ENCODE assay signal across 9 mouse cellular contexts in the genomic region with DNA sequence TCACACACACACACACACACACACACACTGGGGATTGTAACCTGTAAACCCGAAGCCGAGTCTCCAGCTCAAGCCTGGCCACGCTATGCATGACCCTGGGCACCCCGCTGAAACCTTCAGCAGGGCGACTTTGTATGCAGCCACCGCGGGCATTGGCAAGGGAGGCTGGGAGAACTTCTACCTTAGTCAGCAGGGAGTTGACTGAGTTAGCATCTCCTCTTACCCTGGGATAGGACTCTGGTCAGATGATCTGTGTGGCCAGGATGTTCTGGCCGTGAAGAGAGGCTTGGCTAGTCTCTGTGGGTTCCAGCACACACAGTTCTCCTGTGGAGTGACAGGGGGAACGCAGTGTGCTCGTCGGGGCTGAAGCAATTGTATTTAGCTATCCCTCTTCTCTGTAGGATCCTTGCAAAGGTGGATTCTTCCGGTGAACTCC. TPM values are rescaled to one million over a fixed set of nuclear protein-coding genes. Genes with fewer than 3 reads are reported as not detected.
DNase-seq lines count a peak whose midpoint lies in the region; ATAC-seq and TF ChIP-seq lines count a peak whose summit lies in the region.
"Had no signal": no experiment of that assay in that cellular context is flagged by ENCODE, and none has a peak within 500 bp of the region (broad histone marks: within the 10 kb centered on the region; RNA-seq: fewer than 3 reads in every experiment).

No protein-coding gene starts in this region.

- peak; percentile 32 for ATAC-seq in intestine, embryonic 15.5 days
- ATAC-seq in liver, embryonic 13.5 days (ENCODE audit: low read depth): peak; percentile 80
- peak; percentile 45; the same call in 1 of the 2 replicates for ATAC-seq in neural tube, embryonic 12.5 days (ENCODE audit: low FRiP score, low read depth)
- ATAC-seq: Patski had no signal

- no peaks in the 10 kb centered on the region for H3K9me3 ChIP-seq in intestine, embryonic 15.5 days
- no peaks in the 10 kb centered on the region for H3K9me3 ChIP-seq in liver, embryonic 13.5 days (replicated peaks)
- H3K9me3 ChIP-seq in neural tube, embryonic 12.5 days: no peaks in the 10 kb centered on the region

- TF ChIP-seq CTCF in cortical plate, adult 2 months (IDR thresholded peaks at IDR 0.05; ENCODE audit: extremely low read depth, insufficient read depth, low read length): no peak
- no peak for TF ChIP-seq CTCF in thymus, adult 2 months (IDR thresholded peaks at IDR 0.05; ENCODE audit: borderline replicate concordance, control insufficient read depth, extremely low read depth, insufficient read depth, low read length, poor library complexity)

- intact Hi-C loops in left cerebral cortex, postnatal 14 days (cut with DNase I): no loop called here
- intact Hi-C loops in left cerebral cortex, postnatal 4 days (cut with DNase I): no loop called here
- intact Hi-C loops in gastrocnemius, postnatal 36 days (cut with DNase I): loop anchor here (5.0 kb wide), 1 partner anchor 51 kb away; the partner anchor contains the start of gene Map2k6

- TF ChIP-seq POLR2A in cortical plate, adult 2 months (IDR thresholded peaks at IDR 0.05; ENCODE audit: extremely low read depth, insufficient read depth, low read length): 0 out of 2 replicates have a peak, but pooled peaks have one; percentile 19
- TF ChIP-seq POLR2A in thymus, adult 2 months (IDR thresholded peaks at IDR 0.05; ENCODE audit: control insufficient read depth, extremely low read depth, insufficient read depth, low read length, poor library complexity): no peak

- peak overlapping the region; percentile 24; the same call in 1 of the 2 replicates for H3K9ac ChIP-seq in intestine, embryonic 15.5 days
- H3K9ac ChIP-seq in liver, embryonic 13.5 days: peak overlapping the region; percentile 67
- H3K9ac ChIP-seq in neural tube, embryonic 12.5 days: 0 out of 2 replicates have a peak overlapping the region, but pooled peaks have one; percentile 14

- H3K4me1 ChIP-seq in cortical plate, adult 2 months (ENCODE audit: control insufficient read depth, insufficient read depth, low read length): 0 out of 2 replicates have a peak, but pooled peaks cover 2% of the 10 kb centered on the region
- H3K4me1 ChIP-seq in intestine, embryonic 15.5 days (replicated peaks): peaks cover 39% of the 10 kb centered on the region
- H3K4me1 ChIP-seq in liver, embryonic 13.5 days (replicated peaks): peaks cover 45% of the 10 kb centered on the region
- peaks cover 32% of the 10 kb centered on the region for H3K4me1 ChIP-seq in neural tube, embryonic 12.5 days
- peaks cover 8% of the 10 kb centered on the region; the same call in 1 of the 2 replicates for H3K4me1 ChIP-seq in thymus, adult 2 months (replicated peaks; ENCODE audit: control insufficient read depth, insufficient read depth, low read length)

- no peaks in the 10 kb centered on the region for H3K27me3 ChIP-seq in intestine, embryonic 15.5 days (replicated peaks)
- H3K27me3 ChIP-seq in liver, embryonic 13.5 days: no peaks in the 10 kb centered on the region
- peaks cover 19% of the 10 kb centered on the region; the same call in 1 of the 2 replicates for H3K27me3 ChIP-seq in neural tube, embryonic 12.5 days (replicated peaks)
- H3K27me3 ChIP-seq in thymus, adult 2 months (ENCODE audit: control insufficient read depth, insufficient read depth, low read length): no peaks in the 10 kb centered on the region

- peak; percentile 46 to 64 for DNase-seq in left cerebral cortex, postnatal 14 days (ENCODE audit: low spot score in 2 of 2)
- DNase-seq in left cerebral cortex, postnatal 4 days: no peak
- DNase-seq in gastrocnemius, postnatal 36 days: peak; percentile 56 to 64
- DNase-seq in liver, embryonic 13.5 days: peak; percentile 10
- no peak for DNase-seq in thymus, adult 2 months

- peak overlapping the region; percentile 33; the same call in 1 of the 2 replicates for H3K27ac ChIP-seq in cortical plate, adult 2 months (ENCODE audit: insufficient read depth, low read length)
- 0 out of 2 replicates have a peak overlapping the region, but pooled peaks have one; percentile 17 for H3K27ac ChIP-seq in intestine, embryonic 15.5 days
- H3K27ac ChIP-seq in liver, embryonic 13.5 days: peak overlapping the region; percentile 76
- no peak overlapping the region for H3K27ac ChIP-seq in neural tube, embryonic 12.5 days
- H3K27ac ChIP-seq in thymus, adult 2 months (ENCODE audit: control insufficient read depth, insufficient read depth, low read length): no peak overlapping the region

- 16% methylated on average over 12 of the region's 12 CpGs for WGBS in intestine, embryonic 15.5 days
- 7% methylated on average over 12 of the region's 12 CpGs for WGBS in liver, embryonic 13.5 days (ENCODE audit: insufficient replicate concordance)
- WGBS in neural tube, embryonic 12.5 days: under 1% methylated on average over 12 of the region's 12 CpGs
- 42% methylated on average over 12 of the region's 12 CpGs for WGBS in thymus, adult 2 months

- H3K4me2 ChIP-seq in intestine, embryonic 15.5 days (replicated peaks): peak overlapping the region; percentile 50
- H3K4me2 ChIP-seq in liver, embryonic 13.5 days: peak overlapping the region; percentile 81
- H3K4me2 ChIP-seq in neural tube, embryonic 12.5 days (replicated peaks): peak overlapping the region; percentile 54

- no peaks in the 10 kb centered on the region for H3K36me3 ChIP-seq in intestine, embryonic 15.5 days
- H3K36me3 ChIP-seq in liver, embryonic 13.5 days: no peaks in the 10 kb centered on the region
- H3K36me3 ChIP-seq in neural tube, embryonic 12.5 days: no peaks in the 10 kb centered on the region
- H3K36me3 ChIP-seq in thymus, adult 2 months (ENCODE audit: control insufficient read depth, insufficient read depth, low read length): no peaks in the 10 kb centered on the region

- peak overlapping the region; percentile 8; the same call in 1 of the 2 replicates for H3K4me3 ChIP-seq in cortical plate, adult 2 months (ENCODE audit: insufficient read depth, low read length)
- H3K4me3 ChIP-seq in intestine, embryonic 15.5 days (replicated peaks): no peak overlapping the region
- peak overlapping the region; percentile 57 for H3K4me3 ChIP-seq in liver, embryonic 13.5 days (replicated peaks)
- H3K4me3 ChIP-seq in neural tube, embryonic 12.5 days: no peak overlapping the region
- no peak overlapping the region for H3K4me3 ChIP-seq in thymus, adult 2 months (ENCODE audit: control insufficient read depth, insufficient read depth, low read length)

RNA-seq across cellular contexts. Expression of gene Map2k6, which starts 49.8 kb away (rescaled TPM):
- 10 to 100 TPM; 22.8 to 25.1 TPM for total RNA-seq in left cerebral cortex, postnatal 14 days (2021)
- 10 to 100 TPM; 33.0 to 35.7 TPM for total RNA-seq in left cerebral cortex, postnatal 4 days (2021)
- polyA plus RNA-seq in cortical plate, adult 2 months (2012; rRNA removed): 10.1 and 11.0 TPM in 2 replicates
- total RNA-seq in gastrocnemius, postnatal 36 days (2021): 10 to 100 TPM; 43.6 to 50.1 TPM
- polyA plus RNA-seq in intestine, embryonic 15.5 days (2015; fragmentation: Nextera tagmentation; extraction: Ambion mirVana): 17.8 and 18.9 TPM in 2 replicates
- 4.4 and 6.5 TPM in 2 replicates for polyA plus RNA-seq in liver, embryonic 13.5 days (2015; fragmentation: Nextera tagmentation; extraction: Ambion mirVana)
- polyA plus RNA-seq in neural tube, embryonic 12.5 days (2016; fragmentation: Nextera tagmentation; extraction: Ambion mirVana): 25.7 and 25.9 TPM in 2 replicates
- polyA plus RNA-seq in thymus, adult 2 months (2012; rRNA removed): 6.7 and 8.1 TPM in 2 replicates

Comparison
In these comparisons a context has a peak if more than half of its experiments do, and no peak if none do; other contexts are left out.
1. DNase-seq: peak in left cerebral cortex, postnatal 14 days (2 of 2), gastrocnemius, postnatal 36 days (2 of 2) and liver, embryonic 13.5 days (single experiment); none in left cerebral cortex, postnatal 4 days (single experiment) and thymus, adult 2 months (single experiment).
2. H3K27ac ChIP-seq: peak in cortical plate, adult 2 months (single experiment), intestine, embryonic 15.5 days (single experiment) and liver, embryonic 13.5 days (single experiment); none in neural tube, embryonic 12.5 days (single experiment) and thymus, adult 2 months (single experiment).
3. H3K4me3 ChIP-seq: peak in cortical plate, adult 2 months (single experiment) and liver, embryonic 13.5 days (single experiment); none in intestine, embryonic 15.5 days (single experiment), neural tube, embryonic 12.5 days (single experiment) and thymus, adult 2 months (single experiment).
4. H3K9ac ChIP-seq: peak in every context shown above with its lines; median percentile 67 in liver, embryonic 13.5 days; 24 in intestine, embryonic 15.5 days; 14 in neural tube, embryonic 12.5 days.
5. Peak in every context shown above with its lines, with median percentiles within 50 percentile points of each other: ATAC-seq and H3K4me2 ChIP-seq.